Mouse (Mus musculus) heart, adult 2 months (tissue): ENCODE measurements around the gene Phkb. TPM values are rescaled to one million over a fixed set of nuclear protein-coding genes. Genes with fewer than 3 reads are reported as not detected.

Experiments
- DNase-seq, 2 experiments: peaks; one replicate each; pipeline ENCODE4 v3.0.0; 2021
- H3K27ac ChIP-seq: fragments of 200-600 bp; 2 replicates; pipeline ENCODE4 v1.8.1; 2022
- H3K27me3 ChIP-seq: fragments of 200-500 bp; 2 replicates; pipeline ENCODE4 v1.6.1; 2012; ENCODE audit warnings: mild to moderate bottlenecking, low read length, inconsistent platforms, mixed read lengths; ENCODE audit not compliant: control insufficient read depth, insufficient read depth
- H3K36me3 ChIP-seq: fragments of 200-500 bp; 2 replicates; pipeline ENCODE4 v1.6.1; 2012; ENCODE audit warnings: low read length, inconsistent platforms; ENCODE audit not compliant: control insufficient read depth, insufficient read depth
- H3K4me1 ChIP-seq: fragments of 200-500 bp; 2 replicates; pipeline ENCODE4 v1.6.1; 2011; ENCODE audit warnings: low read length; ENCODE audit not compliant: control insufficient read depth, insufficient read depth
- H3K4me3 ChIP-seq: fragments of 200-600 bp; 2 replicates; pipeline ENCODE4 v1.8.1; 2022
- H3K79me2 ChIP-seq: fragments of 200-500 bp; replicated peaks from 2 replicates; pipeline ENCODE4 v1.6.1; 2012; ENCODE audit warnings: mild to moderate bottlenecking, inconsistent platforms, low read length, moderate library complexity, mixed read lengths; ENCODE audit not compliant: control insufficient read depth, insufficient read depth
- H3K9ac ChIP-seq: fragments of 200-500 bp; 2 replicates; pipeline ENCODE4 v1.6.1; 2012; ENCODE audit warnings: low read depth, mild to moderate bottlenecking, control low read depth, inconsistent platforms, low read length, mixed read lengths
- CTCF ChIP-seq: fragments of 200-600 bp; IDR thresholded peaks from 2 replicates; pipeline ENCODE4 v1.8.1; 2022; ENCODE audit warnings: antibody characterized with exemption, mild to moderate bottlenecking, moderate library complexity
- EP300 ChIP-seq: fragments of 200-500 bp; IDR thresholded peaks from 2 replicates; pipeline ENCODE4 v1.6.1; 2011; ENCODE audit warnings: low read depth, low read length, control low read depth; ENCODE audit not compliant: insufficient read depth
- POLR2A ChIP-seq: fragments of 200-500 bp; IDR thresholded peaks from 2 replicates; pipeline ENCODE4 v1.6.1; 2011; ENCODE audit warnings: mild to moderate bottlenecking, low read depth, low read length, control low read depth; ENCODE audit not compliant: insufficient read depth
- WGBS: fragments of 180-500 bp; shearing (Covaris S2); methylation state at CpG from one replicate; pipeline ENCODE4 v1.1.7; 2018; 5-methylcytosine and 5-hydroxymethylcytosine counted together
- intact Hi-C: fragments of 180-260 bp; cut with DNase I; formaldehyde crosslinking; loops from one replicate; pipeline ENCODE4 v1.15.1; 2025
- polyA plus RNA-seq: library from polyadenylated mRNA; depleted of rRNA; stranded (reverse); fragments of >200 nt; gene quantifications from 2 replicates; pipeline ENCODE4 v1.2.3, GENCODE M21; 2012; rRNA removed
- total RNA-seq, 2 experiments: library from RNA; stranded (reverse); gene quantifications; 2 replicates each; pipeline ENCODE4 v1.2.3; 2021

The Phkb gene
- total and polyA plus RNA-seq, 3 experiments = 12.7 to 61.3 (median 48.0) TPM

DNA sequence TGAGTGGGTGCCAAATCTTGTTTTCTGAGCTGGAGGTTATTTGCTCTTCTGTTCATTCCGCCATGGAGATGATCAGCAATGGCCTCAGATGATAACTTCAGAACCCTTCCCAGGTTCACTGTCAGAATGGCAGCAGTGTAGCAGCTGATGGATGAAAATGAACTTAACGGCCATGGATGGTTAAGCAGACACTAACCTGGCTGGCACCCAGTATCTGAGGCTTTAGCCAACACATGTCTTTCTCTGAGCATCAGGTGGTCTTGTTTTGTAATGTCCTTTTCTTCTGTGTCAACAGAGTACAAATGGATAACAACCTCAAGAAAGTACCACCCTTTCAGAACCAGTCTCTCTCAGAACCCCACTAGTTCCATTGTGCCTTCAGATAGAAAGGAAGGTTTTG lies 246.0 kb downstream of the Phkb start:
- 85% methylated on average over 2 of the region's 2 CpGs for WGBS
- no peaks in the 10 kb centered on the region; the same call in 1 of the 2 replicates for H3K4me1 ChIP-seq
- intact Hi-C loops = no loop called here
- H3K79me2 ChIP-seq = no peaks in the 10 kb centered on the region
- no peak overlapping the region for H3K27ac ChIP-seq
- no peak overlapping the region for H3K9ac ChIP-seq
- DNase-seq = no peak
- TF ChIP-seq EP300 (no peak), POLR2A (no peak), CTCF (no peak)
- no peaks in the 10 kb centered on the region for H3K36me3 ChIP-seq
- no peak overlapping the region for H3K4me3 ChIP-seq
- no peaks in the 10 kb centered on the region for H3K27me3 ChIP-seq

DNA sequence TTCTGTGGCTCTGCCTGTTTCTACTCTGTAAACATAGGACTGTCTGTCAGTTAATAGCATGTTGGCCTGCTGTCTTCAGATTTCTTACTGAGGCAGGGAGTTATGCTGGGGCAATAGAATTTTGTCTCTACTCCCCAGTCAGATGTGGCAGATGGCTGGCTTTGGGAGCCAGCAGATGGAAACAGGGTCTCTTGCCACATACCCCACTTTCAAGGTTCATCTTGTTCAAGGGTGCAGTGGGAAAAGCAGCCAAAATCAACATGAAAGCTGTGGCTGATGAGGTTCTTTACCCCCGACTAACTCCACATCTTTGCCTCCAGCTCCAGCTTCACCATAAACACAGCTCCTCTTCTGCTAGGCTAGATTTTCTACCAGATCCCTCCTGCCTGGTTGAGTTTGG lies 246.7 kb downstream of the Phkb start:
- 59% methylated on average over 1 of the region's 1 CpGs for WGBS
- Histone ChIP-seq H3K27me3 (no peaks in the 10 kb centered on the region), H3K79me2 (no peaks in the 10 kb centered on the region), H3K27ac (no peak overlapping the region), H3K4me3 (no peak overlapping the region), H3K9ac (no peak overlapping the region), H3K4me1 (no peaks in the 10 kb centered on the region; the same call in 1 of the 2 replicates), H3K36me3 (no peaks in the 10 kb centered on the region)
- intact Hi-C loops = no loop called here
- no peak for DNase-seq
- TF ChIP-seq CTCF (no peak), POLR2A (no peak), EP300 (no peak)

DNA sequence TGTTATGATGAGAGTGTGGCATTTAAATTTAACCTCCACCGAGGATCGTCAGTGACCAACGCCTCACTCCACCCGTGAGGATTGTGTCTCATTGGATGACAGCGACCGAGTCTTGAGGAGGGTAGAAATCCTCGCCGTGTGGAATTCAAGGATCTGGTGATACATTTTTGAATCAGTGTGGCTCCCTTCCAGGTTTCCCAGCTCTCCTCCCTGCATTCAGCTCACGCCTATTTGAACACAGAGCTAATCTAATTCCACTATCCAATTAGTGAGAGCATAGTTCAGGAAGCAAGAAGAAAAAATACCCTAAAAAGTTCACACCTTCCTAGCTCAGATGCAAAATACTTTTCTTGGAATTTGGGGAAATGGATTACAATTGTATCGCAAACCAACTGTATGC lies 249.9 kb downstream of the Phkb start:
- Histone ChIP-seq H3K4me1 (no peaks in the 10 kb centered on the region), H3K79me2 (no peaks in the 10 kb centered on the region), H3K9ac (no peak overlapping the region), H3K27me3 (no peaks in the 10 kb centered on the region), H3K36me3 (no peaks in the 10 kb centered on the region), H3K4me3 (no peak overlapping the region), H3K27ac (no peak overlapping the region)
- intact Hi-C loops = no loop called here
- no peak for TF ChIP-seq EP300
- TF ChIP-seq CTCF = no peak
- DNase-seq = no peak
- 77% methylated on average over 10 of the region's 10 CpGs for WGBS

Other genes with a start within 250 kb of the Phkb start
- 1 to 10 TPM; 1.1 TPM for gene Neto2, start 140.0 kb upstream of the Phkb start, total RNA-seq
- gene Neto2, start 140.0 kb upstream of the Phkb start, polyA plus RNA-seq = 0.31 and 1.1 TPM in 2 replicates
- gene Itfg1, start within 50 bp of the Phkb start, total RNA-seq = 10 to 100 TPM; 45.9 to 46.9 TPM
- gene Itfg1, start within 50 bp of the Phkb start, polyA plus RNA-seq = 13.9 and 24.5 TPM in 2 replicates